Mouse (Mus musculus) retina, postnatal 7 days (tissue): ENCODE results near the gene Stat5b.

Experiments
- DNase-seq: peaks from one replicate; pipeline ENCODE4 v3.0.0-alpha.2; 2012; ENCODE audit warnings: low read depth, low spot score

Gene Stat5b

DNA sequence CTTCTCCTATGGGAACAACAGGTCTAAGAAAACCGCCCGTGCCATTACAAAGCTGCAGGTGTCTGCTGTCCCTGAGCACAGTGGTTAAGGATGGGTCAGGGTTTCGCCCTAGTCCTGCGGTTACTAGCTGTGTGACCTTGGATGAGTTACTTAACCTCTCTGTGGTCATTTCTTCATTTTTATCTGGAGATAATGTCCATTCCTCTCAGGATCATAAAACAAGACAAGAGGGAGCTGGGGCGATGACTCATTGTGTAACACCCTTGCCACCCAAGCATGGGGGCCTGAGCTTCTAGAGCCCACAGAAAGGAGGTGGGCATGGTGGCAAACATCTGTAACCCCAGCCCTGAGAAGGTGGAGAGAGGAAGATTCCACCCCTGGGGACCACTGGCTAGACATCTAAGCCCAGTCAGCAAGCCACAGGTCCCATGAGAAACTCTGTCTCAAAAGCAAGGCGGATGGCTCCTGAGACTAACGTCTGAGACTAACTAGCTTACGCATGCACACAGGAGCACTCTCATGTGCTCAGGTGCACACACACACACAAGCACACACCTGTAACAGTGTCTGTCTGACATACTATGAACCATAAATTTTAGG lies 7.4 kb downstream of the Stat5b start:
- no peak for DNase-seq

DNA sequence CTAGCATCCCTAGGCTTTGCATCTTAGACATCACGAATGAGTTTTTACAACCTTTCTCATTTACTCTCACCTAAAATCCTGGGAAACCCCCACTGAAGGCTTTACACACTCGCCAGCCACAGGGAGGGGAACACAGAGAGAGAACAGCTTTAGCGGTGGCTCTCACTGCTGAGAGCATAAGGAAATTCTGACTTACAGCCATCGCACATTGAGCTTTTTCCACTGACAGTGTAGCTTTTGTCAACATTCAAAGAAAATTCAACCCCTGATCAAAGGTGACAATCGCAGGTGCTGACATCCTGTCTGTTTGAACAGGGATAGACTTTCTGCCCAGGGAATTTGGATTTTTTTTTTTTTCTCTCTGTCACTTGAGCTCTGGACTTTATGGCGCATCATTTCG lies 8.5 kb downstream of the Stat5b start:
- no peak for DNase-seq

DNA sequence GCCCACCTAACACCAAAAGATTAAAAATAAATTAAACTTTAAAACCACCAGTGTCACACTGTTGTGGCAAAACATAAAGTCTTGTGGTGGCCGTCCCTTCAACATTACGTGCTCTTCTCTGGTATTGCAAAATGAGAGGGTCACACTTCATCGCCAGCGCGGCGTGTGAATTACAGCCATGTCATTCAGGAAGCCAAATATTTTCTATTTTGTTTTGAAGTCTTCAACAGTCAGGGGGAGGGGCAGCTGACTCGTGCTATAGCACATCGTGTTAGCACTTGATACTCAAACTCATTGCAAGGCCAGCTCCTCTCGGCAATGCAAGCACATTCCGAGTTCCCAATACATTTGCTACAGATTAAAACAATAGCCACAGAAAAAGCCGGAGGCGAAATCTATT lies 9.7 kb downstream of the Stat5b start:
- no peak for DNase-seq

DNA sequence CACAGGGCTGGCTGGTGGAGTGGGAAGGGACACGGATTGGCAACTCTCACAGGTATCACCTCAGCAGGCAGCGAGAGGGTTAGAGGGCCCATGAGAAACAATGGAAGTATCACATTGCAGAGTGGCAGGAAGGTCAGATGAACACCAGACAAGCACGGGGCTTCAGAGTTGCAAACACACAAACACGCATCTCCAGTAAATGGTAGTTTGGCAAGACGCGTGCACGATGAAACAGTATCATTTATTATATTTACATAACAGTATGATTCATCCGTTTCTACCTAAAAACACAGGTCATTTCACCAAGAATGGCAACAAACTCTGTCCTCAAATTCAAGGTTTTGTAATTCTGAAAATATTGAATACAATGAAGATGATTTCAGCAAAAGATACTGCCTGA lies 11.0 kb downstream of the Stat5b start:
- no peak for DNase-seq

DNA sequence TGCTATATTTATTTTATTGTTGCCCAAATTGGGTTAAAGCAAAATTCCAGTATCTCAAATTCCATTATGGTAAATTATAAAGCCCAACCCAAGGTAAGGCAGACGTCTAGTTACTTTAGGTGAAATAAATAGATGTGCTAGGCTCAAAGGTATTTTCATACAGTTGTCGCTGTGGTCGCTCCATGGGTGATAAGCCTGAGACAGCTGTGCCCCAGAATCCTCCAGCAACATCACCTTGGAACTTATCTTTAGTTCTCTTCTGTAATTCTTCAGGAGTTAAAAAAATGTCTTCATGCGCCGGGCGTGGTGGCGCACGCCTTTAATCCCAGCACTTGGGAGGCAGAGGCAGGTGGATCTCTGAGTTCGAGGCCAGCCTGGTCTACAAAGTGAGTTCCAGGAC lies 11.6 kb downstream of the Stat5b start:
- no peak for DNase-seq

DNA sequence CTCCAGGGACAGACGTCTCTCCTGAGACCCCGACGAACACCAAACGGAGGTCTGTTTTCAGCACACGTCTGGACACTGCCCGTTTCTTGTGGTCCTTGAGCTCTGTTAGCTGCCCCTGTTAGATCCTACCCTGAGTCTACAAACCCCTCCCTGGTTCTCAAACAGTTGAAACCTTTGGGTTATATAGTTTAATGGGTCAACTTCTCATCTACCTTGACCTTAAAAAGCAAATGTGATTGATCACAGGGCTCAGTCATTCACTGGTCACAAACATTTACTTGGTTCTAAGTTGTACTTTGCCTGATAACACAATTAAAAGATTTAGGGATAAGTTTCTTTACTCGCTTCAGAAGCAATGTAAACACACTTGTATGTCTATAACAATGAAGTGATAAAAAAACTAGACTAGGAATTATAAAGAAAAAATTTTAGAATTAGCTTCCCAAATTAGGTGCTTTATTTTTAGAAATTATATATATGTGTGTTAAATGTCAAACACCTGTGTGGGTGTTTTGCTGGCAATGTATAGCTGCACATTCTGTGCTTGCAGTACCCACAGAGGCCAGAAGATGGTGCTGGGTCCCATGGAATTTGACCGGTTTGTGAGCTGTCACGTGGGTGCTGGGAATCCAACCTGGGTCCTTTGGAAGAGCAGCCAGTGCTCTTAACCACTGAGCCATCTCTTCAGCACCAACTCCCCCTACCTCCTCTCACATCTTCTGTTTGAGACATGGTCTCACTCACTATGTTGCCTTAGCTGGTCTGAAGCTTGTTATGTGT lies 13.4 kb downstream of the Stat5b start:
- no peak for DNase-seq

DNA sequence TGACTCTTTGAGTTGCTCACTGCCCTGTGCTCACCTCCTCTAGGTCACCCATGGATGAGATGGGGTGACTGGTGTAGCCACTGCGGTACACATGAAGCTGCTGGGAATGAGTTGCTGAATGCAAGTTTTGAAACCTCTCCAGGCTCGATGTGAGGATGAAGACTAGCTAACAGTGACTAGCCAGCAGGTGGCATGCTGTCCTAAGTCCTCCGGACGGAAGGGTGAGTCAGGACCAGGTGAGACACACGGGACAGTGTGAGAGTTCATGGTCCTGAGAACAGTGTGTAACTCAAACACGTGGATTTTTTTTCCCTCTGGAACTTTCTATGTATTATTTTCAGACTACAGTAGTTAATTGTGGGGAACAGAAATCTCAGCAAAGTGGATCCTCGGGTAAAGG lies 17.1 kb downstream of the Stat5b start:
- no peak for DNase-seq

DNA sequence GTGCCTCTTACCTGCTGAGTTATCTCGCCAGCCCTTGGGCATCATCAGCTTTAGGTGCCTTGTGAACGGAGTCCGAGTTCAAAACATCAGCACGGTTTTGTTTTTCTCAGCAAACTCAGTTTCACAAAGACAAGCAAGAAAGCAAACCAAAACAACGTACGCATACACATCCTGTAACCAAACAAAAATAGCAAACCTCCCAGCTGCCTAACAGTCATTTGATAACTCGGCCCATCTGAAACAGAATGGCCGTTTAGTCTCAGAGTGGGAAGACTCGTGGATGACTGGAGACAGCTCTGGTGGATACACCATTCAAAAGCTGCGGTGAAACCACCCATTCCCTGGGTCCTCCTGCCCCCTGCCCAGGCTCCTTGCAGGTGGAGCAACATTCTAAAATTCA lies 19.1 kb downstream of the Stat5b start:
- DNase-seq, result no peak

DNA sequence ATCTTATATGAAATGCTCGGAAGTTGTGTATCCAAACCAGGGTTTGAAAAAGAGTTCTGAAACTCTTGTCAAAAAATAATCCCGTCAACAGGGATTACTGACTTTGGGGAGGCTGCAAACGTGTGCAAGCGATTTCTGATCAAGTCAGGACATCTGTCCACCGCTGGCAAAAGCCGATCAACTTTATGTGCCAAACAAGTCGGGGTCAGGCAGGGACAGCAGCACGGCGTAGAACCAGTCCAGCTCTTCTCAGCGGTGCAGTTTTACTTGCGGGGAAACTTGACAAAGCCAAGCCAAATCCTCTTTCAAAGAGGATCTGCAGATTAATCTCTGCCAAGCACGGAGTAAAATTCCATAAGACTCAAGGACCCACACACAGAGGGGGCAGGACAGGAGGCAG lies 20.8 kb downstream of the Stat5b start:
- no peak for DNase-seq

DNA sequence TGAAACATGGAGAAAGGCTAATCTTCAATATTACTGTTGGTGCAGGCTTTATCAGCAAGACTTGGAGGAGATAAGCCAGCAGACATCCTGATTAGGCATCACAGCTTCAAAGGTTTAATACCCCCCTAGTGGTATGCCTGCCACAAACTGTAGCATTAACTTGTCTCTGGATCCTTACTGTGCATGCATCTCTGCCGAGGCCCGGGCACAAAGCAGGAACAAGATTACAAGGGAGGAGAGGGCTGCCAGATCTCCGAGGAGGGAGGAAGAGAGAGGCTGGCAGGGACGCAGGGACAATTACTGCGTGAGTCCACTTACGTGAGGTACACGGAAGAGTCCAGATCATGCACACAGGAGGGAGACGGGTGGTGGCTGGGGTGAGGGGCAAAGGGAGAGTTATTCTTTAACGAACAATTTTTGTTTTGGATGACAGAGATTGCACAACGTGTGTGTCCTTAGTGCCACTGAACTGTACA lies 21.8 kb downstream of the Stat5b start:
- no peak for DNase-seq

DNA sequence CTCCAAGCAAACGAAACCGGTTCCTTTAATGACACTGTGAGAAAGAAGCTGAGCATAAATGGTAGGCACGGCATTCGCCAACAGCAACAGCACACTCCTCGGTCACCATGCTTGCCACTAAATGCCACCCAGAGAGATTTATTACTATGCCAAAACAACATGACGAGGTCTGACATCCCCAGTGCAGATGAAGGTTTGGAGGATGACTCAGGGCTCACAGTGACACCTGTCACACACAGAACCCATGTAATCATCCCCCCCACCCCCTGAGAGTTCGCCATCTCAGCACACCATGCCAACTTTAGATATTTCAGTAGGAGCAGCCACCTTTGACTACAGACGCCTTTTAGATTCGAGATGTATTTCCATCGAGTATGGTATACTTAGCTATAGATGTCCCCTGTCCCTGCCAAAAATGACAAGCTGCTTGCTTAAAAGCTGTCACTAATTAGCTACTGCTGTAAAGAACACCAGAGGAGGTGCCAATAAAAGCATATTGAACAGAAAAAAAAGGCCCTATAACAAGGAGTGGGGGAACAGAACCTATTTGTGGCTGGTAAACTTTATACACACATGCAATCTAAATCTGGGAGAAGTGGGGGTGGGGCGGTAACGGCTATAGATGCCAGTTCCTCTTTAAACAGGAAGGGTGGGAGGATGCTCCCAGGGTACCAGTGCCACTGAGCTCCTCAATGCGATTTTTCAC lies 24.2 kb downstream of the Stat5b start:
- no peak for DNase-seq

DNA sequence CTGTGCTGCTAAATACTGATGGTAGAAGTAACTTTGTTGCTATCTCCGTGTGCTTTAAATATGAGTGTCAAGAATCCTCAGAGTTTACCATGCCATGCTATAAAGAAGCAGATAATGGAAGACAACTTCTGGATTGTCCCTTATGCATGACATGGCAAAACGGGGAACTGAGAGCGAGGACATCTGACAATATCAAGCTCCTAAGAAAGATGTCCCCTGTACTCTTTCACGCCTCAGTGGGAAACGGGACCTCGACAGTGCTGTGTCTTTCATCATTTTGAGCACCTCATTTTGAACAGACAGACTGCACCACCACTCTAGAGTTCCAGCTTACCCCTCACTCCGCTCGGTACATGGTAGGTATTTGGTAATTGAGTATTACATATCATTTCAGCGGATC lies 25.1 kb downstream of the Stat5b start:
- DNase-seq, result no peak

DNA sequence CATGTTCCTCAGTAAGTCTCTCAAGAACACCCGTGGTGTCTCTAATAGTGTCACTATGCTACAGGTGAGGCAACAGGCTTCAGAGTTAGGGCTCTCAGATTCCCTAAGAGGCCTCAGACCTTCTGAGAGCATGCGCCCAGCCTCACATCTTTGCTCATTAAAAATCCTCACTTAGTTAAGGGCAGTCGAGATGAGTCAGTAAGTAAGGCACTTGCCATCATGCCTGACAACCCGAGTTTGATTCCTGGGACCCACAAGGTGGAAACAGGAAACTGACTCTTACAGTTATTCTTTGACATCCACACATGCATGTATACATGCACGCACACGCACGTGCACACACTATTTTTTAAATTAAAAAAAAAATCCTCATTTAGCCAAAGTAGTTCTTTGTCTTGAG lies 26.0 kb downstream of the Stat5b start:
- DNase-seq, result no peak

DNA sequence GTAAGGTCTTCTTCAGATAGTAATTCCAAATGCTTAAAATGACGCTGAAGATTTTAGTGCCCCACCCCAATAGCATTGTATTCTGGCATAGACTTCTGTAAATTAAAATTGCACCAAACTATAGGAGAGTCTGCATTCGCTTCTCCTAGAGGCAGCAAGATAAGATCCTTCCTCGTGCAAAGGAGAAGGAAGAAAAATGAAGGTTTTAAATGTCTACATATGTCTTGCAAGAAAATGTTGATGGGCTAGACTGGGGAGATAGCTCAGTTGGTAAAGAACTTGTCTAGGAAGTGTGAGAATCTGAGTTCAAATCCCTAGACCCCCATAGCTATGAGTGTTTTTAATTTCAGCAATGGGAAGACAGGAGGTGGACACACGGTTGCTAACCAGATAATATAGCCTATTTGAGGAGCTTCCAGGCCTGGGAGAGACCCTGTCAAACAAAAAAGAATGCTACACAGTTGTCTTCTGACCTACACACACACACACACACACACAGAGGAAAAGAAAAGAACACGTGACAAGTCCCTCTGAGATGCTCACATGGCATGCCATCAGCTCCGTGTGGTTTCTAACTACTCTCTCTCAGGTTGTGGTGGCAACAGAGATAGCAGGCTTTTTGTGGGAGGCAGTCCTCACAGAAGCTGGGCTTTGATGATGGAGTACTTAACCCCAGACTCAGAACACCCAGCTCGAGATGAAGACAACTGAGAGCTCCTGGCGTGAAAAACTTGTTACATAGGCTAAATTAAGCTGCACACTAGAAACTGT lies 26.8 kb downstream of the Stat5b start:
- no peak for DNase-seq

DNA sequence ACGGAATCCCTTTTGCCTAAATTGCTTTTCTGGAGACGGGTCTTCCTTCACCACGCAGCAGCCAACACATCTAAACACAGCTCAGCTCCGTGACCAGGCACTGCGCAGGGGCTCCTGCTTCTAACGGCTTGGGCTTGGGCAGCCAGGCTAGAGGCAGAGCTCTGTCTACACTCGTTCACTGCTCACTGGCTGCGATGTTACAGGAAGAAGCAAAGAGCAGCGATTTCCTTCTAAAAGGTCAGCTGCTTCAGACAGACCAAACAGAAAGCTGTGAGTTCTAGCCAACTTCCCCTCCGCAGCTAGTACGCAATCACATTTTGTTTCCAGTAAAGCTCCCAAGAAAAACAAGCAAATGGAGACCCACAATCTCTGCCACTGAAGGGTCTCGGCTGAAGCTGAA lies 28.2 kb downstream of the Stat5b start:
- no peak for DNase-seq

DNA sequence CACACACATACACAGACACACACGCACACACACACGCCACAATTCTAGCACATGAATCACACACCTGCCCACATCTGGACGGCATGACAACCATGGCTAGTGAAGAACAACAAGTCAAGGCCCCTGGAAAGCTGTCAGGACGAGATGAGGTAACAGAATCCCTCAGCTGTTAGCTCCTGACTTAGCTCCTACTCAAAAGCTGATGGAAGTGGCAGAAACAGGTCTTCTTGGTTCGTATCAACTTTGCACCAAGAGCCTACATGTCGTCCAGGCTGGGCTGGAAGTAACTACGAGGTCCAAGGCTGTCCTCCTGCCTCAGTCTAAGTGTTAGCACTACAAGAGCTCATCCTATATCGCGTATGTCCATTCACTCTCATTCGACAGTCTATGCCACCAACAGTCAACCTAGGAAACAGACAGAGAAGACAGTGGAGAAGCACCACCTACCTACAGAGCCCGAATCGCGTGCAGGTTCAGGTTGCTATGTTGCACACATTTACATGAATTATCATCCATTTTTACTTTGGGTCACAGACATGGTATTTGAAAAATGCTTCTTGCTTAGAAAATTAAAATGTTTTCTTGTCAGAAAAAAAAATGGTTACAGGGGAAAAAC lies 28.8 kb downstream of the Stat5b start:
- DNase-seq, result no peak

DNA sequence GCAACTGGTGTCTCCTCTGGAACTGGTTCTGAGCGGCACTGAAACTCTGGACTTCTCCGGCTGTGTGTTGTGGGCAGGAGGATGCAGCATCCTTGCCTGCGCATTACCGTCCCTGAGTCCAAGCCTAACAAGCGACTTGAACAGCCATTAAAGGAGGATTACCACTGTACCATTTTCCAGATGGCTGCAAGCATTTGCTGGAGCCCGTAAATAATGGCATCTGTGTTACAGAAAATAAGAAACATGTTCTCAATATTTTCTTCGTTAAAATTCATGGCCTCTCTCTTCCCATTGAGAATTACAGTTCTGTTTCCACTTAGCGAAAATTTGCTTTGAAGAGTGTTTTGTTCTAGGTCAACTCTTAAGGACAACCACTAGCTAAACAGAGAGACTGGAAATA lies 30.5 kb downstream of the Stat5b start:
- no peak for DNase-seq

DNA sequence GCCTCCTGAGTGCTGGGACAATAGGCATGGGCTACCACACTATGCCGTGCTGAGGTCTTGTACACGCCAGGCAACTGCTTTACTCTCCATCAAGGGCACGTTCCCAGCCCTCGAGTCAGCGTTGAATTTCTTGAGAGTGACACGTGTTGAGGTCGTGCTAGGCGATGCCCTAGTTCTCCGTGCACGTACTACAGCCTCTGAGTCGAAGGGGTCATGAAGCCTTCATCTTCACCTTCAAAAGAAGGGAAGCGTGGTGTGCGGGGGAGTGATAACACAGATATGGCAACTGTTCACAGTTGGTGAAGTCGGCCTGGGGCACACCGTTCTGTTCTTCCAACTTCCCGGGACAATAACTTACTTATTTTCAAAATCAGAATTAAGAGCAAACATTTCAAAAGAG lies 30.9 kb downstream of the Stat5b start:
- DNase-seq, result no peak

DNA sequence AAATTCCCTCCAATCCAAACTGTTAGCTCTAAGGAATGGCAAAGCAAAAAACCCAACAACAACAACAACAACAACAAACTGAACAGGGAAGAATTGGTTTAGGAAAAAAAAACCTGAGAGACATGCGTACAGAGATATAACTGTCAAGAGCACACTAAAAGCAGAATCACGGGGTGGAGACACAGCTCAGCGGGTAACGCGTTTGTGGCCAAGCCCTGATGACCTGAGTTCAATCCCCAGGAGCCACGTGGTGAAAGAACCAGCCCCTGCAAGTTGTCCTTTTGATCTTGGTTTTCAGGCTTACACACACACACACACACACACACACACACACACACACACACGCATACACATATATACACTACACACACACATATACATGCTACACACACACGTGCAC lies 31.5 kb downstream of the Stat5b start:
- DNase-seq, result no peak

DNA sequence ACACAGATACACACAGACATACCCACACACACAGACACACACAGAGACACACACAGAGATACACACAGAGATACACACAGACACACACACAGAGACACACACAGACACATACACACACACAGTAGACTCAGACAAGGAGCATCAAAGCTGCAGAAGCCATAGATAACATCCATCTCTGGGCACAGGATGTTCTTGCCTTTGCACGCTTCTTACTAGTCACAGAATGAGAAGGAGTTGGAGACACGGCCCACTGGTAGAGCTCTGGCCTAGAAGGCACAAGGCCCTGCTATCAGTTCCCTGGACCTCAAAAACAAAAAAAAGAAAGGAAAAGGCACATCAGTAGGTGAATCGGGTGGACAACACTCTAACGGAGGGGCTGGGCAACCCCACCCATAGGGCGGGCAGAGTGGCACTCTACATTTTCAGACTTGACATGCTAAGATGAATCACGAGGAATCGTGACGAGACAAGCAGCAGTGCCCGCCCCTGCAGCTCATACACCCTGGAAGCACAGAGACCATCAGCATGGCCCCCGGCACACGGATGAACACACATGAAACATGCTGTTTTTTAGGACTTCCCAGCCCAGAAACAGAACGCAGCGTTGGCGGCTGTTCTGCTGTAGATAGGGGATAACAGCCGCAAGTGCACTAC lies 32.0 kb downstream of the Stat5b start:
- DNase-seq, result no peak

DNA sequence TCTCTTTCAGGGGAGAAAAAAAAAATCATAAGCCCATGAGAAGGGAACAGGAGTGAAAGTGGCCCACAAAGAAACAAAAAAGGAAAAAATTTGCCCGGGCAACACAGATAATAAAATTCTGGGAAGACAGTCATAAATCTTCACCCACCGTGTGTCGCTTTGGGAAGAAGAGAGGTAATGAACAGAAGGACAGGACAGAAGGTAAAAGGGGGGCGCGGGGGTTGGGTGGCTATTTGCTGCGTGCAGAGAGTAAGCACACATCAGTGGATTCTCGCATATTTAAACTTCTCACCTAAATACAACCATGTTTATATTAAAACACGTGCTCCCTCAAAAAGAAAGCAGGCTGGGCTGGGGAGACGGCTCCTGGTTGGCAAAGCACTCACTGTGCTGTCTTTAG lies 33.2 kb downstream of the Stat5b start:
- no peak for DNase-seq
